Mouse (Mus musculus) kidney, adult 2 months (tissue): ENCODE data around the gene Rnf207. TPM values are rescaled to one million over a fixed set of nuclear protein-coding genes. Genes with fewer than 3 reads are reported as not detected.

Experiments used
- DNase-seq: peaks from one replicate; pipeline ENCODE4 v3.0.0; 2021
- H3K27ac ChIP-seq: fragments of 200-500 bp; 2 replicates; pipeline ENCODE4 v1.5.1; 2012; ENCODE audit warnings: low read depth, low read length, control low read depth, inconsistent platforms; ENCODE audit not compliant: insufficient read depth
- H3K27me3 ChIP-seq: fragments of 200-500 bp; replicated peaks from 2 replicates; pipeline ENCODE4 v1.6.1; 2012; ENCODE audit warnings: mild to moderate bottlenecking, moderate library complexity, low read length, inconsistent platforms; ENCODE audit not compliant: control insufficient read depth, insufficient read depth
- H3K36me3 ChIP-seq: fragments of 200-500 bp; 2 replicates; pipeline ENCODE4 v1.6.1; 2012; ENCODE audit warnings: mild to moderate bottlenecking, moderate library complexity, low read length, inconsistent platforms; ENCODE audit not compliant: control insufficient read depth, insufficient read depth
- H3K4me1 ChIP-seq: fragments of 200-500 bp; 2 replicates; pipeline ENCODE4 v1.6.1; 2011; ENCODE audit warnings: low read length; ENCODE audit not compliant: control insufficient read depth, insufficient read depth
- H3K4me3 ChIP-seq: fragments of 200-500 bp; 2 replicates; pipeline ENCODE4 v1.5.1; 2011; ENCODE audit warnings: mild to moderate bottlenecking, low read depth, low read length, control low read depth; ENCODE audit not compliant: insufficient read depth
- CTCF ChIP-seq: fragments of 200-500 bp; conservative IDR thresholded peaks from 2 replicates; pipeline ENCODE4 v1.5.1; 2011; ENCODE audit warnings: low read depth, mild to moderate bottlenecking, control low read depth, low read length, moderate library complexity, mixed read lengths; ENCODE audit not compliant: insufficient read depth, insufficient read length
- POLR2A ChIP-seq: fragments of 200-500 bp; IDR thresholded peaks from one replicate; pipeline ENCODE4 v1.6.1; 2011; ENCODE audit warnings: low read depth, low read length, control low read depth
- WGBS: fragments of 180-500 bp; shearing (Covaris S2); methylation state at CpG from one replicate; pipeline ENCODE4 v1.1.7; 2018; 5-methylcytosine and 5-hydroxymethylcytosine counted together
- polyA plus RNA-seq: library from polyadenylated mRNA; depleted of rRNA; stranded (reverse); fragments of >200 nt; gene quantifications from 2 replicates; pipeline ENCODE4 v1.2.3, GENCODE M21; 2012

Gene Rnf207
- polyA plus RNA-seq, 1 experiment = 0.19 TPM

- H3K4me3 ChIP-seq = no peak overlapping the region
- H3K4me1 ChIP-seq = peaks cover 6% of the 10 kb centered on the region
- TF ChIP-seq POLR2A (no peak), CTCF (no peak; the same call in 1 of the 2 replicates)
- H3K36me3 ChIP-seq = no peaks in the 10 kb centered on the region
- H3K27ac ChIP-seq = no peak overlapping the region
- H3K27me3 ChIP-seq = no peaks in the 10 kb centered on the region; the same call in 1 of the 2 replicates
- peak; percentile 23 for DNase-seq
Observed at GRCm38 (mm10) chr4:152313934-152314333, 4.9 kb downstream of the Rnf207 start.

DNA sequence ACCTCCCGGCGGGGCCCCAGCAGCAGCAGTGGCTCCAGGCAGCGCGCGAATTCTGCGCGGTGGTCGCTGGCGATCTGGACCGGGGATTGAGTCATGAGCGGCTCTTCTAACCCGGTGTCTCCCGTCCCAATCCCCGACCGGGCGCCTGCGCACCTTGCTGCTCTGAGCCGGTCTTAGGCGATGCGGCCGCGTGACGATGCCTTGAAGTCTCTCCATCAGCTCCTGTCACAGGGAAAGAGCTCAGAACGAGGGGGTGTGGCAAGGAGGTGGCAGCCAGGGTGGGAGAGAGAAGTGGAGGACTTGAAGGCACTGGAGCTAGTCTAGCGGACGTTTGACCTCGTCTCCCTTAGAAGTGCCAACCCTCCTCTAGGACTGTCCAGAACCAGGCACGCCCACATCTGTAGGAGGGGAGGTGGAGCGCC, 5.6 kb downstream of the Rnf207 start:
- DNase-seq = peak; percentile 22
- Histone ChIP-seq H3K36me3 (no peaks in the 10 kb centered on the region), H3K4me3 (peak overlapping the region; percentile 22; the same call in 1 of the 2 replicates), H3K4me1 (peaks cover 5% of the 10 kb centered on the region; the same call in 1 of the 2 replicates), H3K27me3 (no peaks in the 10 kb centered on the region; the same call in 1 of the 2 replicates), H3K27ac (no peak overlapping the region)
- WGBS = under 1% methylated on average over 29 of the region's 29 CpGs
- no peak for TF ChIP-seq POLR2A
- no peak for TF ChIP-seq CTCF

GRCm38 (mm10) chr4:152312186-152312585, 6.6 kb downstream of the Rnf207 start:
- WGBS = 14% methylated on average over 14 of the region's 14 CpGs
- TF ChIP-seq POLR2A (no peak), CTCF (no peak)
- Histone ChIP-seq H3K4me1 (peaks cover 5% of the 10 kb centered on the region; the same call in 1 of the 2 replicates), H3K27ac (no peak overlapping the region), H3K4me3 (no peak overlapping the region), H3K27me3 (no peaks in the 10 kb centered on the region; the same call in 1 of the 2 replicates), H3K36me3 (no peaks in the 10 kb centered on the region)
- no peak for DNase-seq

- WGBS = 84% methylated on average over 9 of the region's 9 CpGs
- no peak overlapping the region for H3K4me3 ChIP-seq
- no peak for DNase-seq
- no peak overlapping the region for H3K27ac ChIP-seq
- TF ChIP-seq CTCF = no peak
- no peak for TF ChIP-seq POLR2A
- H3K27me3 ChIP-seq = no peaks in the 10 kb centered on the region
- H3K4me1 ChIP-seq = peaks cover 8% of the 10 kb centered on the region
- no peaks in the 10 kb centered on the region for H3K36me3 ChIP-seq
Observed at GRCm38 (mm10) chr4:152307542-152307941, 11.3 kb downstream of the Rnf207 start.

GRCm38 (mm10) chr4:152305991-152306390, 12.8 kb downstream of the Rnf207 start:
- 76% methylated on average over 6 of the region's 6 CpGs for WGBS
- DNase-seq = no peak
- no peaks in the 10 kb centered on the region for H3K36me3 ChIP-seq

GRCm38 (mm10) chr4:152304685-152305084, 14.1 kb downstream of the Rnf207 start:
- WGBS = 92% methylated on average over 6 of the region's 6 CpGs
- peaks cover 10% of the 10 kb centered on the region for H3K4me1 ChIP-seq
- H3K36me3 ChIP-seq = no peaks in the 10 kb centered on the region
- H3K4me3 ChIP-seq = no peak overlapping the region
- H3K27me3 ChIP-seq = no peaks in the 10 kb centered on the region
- TF ChIP-seq POLR2A = no peak
- TF ChIP-seq CTCF = no peak
- DNase-seq = no peak
- H3K27ac ChIP-seq = no peak overlapping the region

More at GRCm38 (mm10) chr4:152305991-152306390, 12.8 kb downstream of the Rnf207 start:
- TF ChIP-seq POLR2A = no peak
- no peak for TF ChIP-seq CTCF
- H3K4me3 ChIP-seq = no peak overlapping the region
- H3K27me3 ChIP-seq = no peaks in the 10 kb centered on the region
- H3K27ac ChIP-seq = no peak overlapping the region
- peaks cover 10% of the 10 kb centered on the region for H3K4me1 ChIP-seq

DNA sequence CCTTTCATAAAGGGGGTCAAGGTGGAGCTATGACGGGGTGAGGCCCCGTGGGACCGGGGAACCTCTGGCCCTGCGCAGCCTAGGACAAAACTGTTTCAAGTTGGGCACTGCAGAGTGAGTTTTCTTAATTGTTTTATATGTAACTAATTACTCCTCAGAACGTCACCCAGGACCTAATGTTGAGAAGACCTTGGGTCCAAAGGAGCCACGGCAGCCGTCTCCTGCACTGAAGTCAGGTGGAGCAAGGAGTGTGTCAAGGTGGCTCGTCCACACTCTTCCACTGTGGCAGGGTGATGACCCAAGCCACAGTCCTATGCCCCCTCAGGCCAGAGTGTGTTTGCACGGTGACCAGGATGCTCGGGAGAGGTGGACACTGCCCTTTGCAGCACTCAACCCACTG, 15.6 kb downstream of the Rnf207 start:
- H3K4me1 ChIP-seq = peaks cover 10% of the 10 kb centered on the region
- TF ChIP-seq CTCF = no peak
- TF ChIP-seq POLR2A = no peak
- peak; percentile 83 for DNase-seq
- no peak overlapping the region for H3K27ac ChIP-seq
- H3K36me3 ChIP-seq = no peaks in the 10 kb centered on the region
- 41% methylated on average over 10 of the region's 10 CpGs for WGBS
- no peaks in the 10 kb centered on the region for H3K27me3 ChIP-seq
- no peak overlapping the region for H3K4me3 ChIP-seq

DNA sequence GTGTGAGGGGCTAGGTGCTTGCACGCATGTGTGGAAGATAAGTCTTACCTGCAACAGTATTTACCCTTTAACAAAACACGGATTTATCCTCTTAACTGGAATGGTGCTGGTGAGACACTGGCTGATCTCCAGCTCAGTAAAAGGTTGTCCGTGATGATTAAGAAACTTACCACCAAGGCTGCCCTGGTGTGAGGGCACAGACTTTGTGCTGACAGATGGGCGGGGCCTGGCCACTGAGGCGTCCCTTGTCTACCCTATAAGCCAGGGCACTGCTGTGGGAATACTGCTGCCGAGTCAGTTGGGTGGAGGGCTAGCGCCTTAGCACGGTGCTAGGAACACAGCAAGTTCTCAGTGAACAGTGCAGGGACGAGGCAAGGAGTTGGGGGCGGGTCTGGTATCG, 16.8 kb downstream of the Rnf207 start:
- Histone ChIP-seq H3K27ac (peak overlapping the region; percentile 29; the same call in 1 of the 2 replicates), H3K4me3 (no peak overlapping the region), H3K27me3 (no peaks in the 10 kb centered on the region), H3K4me1 (peaks cover 13% of the 10 kb centered on the region), H3K36me3 (no peaks in the 10 kb centered on the region)
- DNase-seq = peak; percentile 81
- 50% methylated on average over 11 of the region's 11 CpGs for WGBS
- TF ChIP-seq POLR2A (no peak), CTCF (no peak)
